Mouse (Mus musculus): ENCODE data around the gene Hivep2. TPM values are rescaled to one million over a fixed set of nuclear protein-coding genes. Genes with fewer than 3 reads are reported as not detected.

The Hivep2 gene
- polyA plus RNA-seq, 1 experiment = 6.3 TPM

DNA sequence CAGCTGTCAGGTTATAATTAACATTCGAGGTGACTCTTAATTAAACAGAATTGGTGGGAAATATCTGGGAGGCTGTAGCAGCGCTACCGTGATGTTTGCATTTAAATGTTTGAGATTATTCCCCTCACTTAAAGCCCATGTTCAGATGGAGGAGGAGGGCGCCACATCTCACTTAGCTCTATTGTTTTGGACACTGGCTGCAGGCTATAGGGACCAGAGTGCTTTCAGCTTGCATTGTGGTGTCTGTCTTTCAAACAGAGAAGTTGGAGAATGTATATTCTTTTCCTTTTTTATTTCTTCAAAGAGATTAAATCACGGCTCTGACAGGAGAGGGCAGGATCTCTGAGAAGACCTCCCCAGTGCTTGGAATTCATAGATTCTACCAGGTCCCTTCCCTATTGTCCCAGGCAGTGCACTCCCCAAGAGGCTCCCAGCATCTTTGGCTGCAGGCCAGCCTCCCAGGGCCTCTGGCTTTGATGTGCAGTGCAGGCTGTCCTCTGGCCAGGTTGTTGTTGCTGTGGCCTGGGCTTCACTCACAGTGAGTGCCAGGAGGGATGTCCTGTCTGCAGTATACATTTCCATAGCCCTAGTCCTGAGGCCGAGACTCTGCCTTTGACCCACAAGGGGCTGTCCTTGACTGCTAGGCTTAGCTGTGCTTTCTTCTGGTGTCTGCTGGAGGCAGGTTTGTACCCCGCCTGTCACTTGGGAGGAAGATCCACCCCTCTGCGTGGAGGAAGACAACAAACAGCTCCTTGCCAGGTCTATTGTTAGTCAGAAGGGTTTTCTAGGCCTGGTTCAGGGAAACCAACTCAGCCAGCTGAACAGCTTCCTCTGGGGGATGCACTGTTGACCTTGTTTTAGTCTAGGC lies 90.9 kb downstream of the Hivep2 start:
- no peak overlapping the region for H3K27ac ChIP-seq (ENCODE audit: control insufficient read depth, insufficient read depth, low read depth, low read length, poor library complexity)

DNA sequence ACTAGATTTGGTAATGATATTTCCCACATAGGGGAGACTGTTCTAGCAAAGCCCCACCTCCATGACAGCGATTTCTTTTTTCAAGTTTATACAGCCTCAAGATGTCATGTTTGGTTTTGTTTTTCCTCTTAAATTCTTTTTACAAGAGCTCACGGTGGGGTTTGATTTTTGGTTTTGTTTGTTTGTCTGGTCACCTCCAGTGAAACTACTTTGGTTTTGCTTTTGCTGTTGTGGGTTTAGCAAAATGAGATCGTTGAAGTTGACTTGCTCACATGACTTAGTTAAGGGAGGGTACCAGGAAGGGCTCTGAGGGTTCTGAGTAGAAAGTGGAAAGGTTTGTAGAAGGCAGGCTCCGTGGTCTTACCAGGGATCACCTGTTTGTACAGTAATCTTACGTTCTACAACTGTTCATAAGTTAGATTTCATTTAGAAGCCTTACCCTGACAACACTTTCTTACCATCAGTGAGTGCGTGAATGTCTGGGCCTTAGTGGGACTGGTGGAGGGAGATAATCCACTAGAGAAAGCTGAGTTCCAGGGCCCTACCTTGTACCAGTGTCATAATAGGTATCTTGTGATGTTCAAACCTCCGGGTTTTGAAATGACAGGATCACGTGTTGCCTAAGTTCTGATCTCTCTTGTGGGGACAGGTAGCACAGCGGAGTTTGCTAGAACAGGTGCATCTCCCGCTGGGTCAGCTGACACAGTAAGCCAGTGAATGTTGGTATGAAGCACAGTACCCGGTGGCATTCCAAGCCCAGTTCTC lies 92.1 kb downstream of the Hivep2 start:
- H3K27ac ChIP-seq (ENCODE audit: control insufficient read depth, insufficient read depth, low read depth, low read length, poor library complexity) = no peak overlapping the region
- H3K4me1 ChIP-seq (ENCODE audit: control insufficient read depth, insufficient read depth, low read length) = peaks cover 3% of the 10 kb centered on the region
- WGBS = 67% methylated on average over 11 of the region's 11 CpGs
- H3K4me3 ChIP-seq (replicated peaks; ENCODE audit: control insufficient read depth, low read depth, low read length) = no peak overlapping the region
- no peak for TF ChIP-seq CTCF (IDR thresholded peaks at IDR 0.05; ENCODE audit: control insufficient read depth, insufficient read depth, low read length)
- no peak for TF ChIP-seq POLR2A (IDR thresholded peaks at IDR 0.05; ENCODE audit: borderline replicate concordance, control insufficient read depth, low read depth, low read length)

More for the DNA sequence above, 90.9 kb downstream of the Hivep2 start:
- Histone ChIP-seq H3K4me3 (replicated peaks; ENCODE audit: control insufficient read depth, low read depth, low read length) (no peak overlapping the region), H3K4me1 (ENCODE audit: control insufficient read depth, insufficient read depth, low read length) (peaks cover 2% of the 10 kb centered on the region)
- 73% methylated on average over 8 of the region's 8 CpGs for WGBS
- TF ChIP-seq CTCF (IDR thresholded peaks at IDR 0.05; ENCODE audit: control insufficient read depth, insufficient read depth, low read length) (no peak), POLR2A (IDR thresholded peaks at IDR 0.05; ENCODE audit: borderline replicate concordance, control insufficient read depth, low read depth, low read length) (no peak)

DNA sequence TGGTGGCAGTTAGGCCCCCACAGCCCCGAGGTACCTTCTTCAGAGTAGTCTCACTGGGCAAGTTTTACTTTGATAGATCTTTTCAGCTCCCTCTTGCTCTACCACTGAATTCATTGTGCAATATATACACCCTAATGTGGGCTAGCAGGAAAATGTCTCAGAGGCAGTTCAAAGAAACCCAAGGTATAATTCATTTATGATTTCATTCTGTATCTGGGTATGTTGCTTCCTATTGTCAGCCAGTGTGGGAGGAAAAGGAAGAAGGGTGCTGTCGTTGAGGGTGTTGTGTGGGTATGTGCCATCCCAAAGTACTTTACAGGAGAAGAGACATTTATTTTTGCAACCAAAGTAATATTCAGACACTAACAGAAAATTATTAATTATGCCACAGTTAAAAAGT lies 92.9 kb downstream of the Hivep2 start:
- 41% methylated on average over 2 of the region's 2 CpGs for WGBS
- H3K4me3 ChIP-seq (replicated peaks; ENCODE audit: control insufficient read depth, low read depth, low read length) = no peak overlapping the region
- H3K4me1 ChIP-seq (ENCODE audit: control insufficient read depth, insufficient read depth, low read length) = peaks cover 3% of the 10 kb centered on the region
- H3K27ac ChIP-seq (ENCODE audit: control insufficient read depth, insufficient read depth, low read depth, low read length, poor library complexity) = no peak overlapping the region
- TF ChIP-seq POLR2A (IDR thresholded peaks at IDR 0.05; ENCODE audit: borderline replicate concordance, control insufficient read depth, low read depth, low read length) = no peak
- no peak for TF ChIP-seq CTCF (IDR thresholded peaks at IDR 0.05; ENCODE audit: control insufficient read depth, insufficient read depth, low read length)

DNA sequence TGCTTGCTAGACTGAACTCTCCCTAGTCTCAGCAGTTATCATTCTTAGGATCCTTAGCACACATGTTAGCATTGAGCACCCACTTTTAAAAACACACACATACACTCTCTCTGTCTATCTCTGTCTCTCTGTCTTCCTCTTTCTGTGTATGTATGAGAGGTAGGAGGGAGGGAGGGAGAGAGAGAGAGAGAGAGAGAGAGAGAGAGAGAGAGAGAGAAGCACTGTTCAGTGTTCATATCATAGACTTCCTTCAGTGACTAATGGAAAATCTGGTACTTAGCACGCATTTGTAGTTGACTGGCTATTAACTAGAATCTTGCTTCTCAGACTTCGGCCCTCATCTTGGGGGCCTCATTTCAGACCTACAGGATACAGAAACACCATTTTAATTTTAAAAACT lies 93.7 kb downstream of the Hivep2 start:
- peaks cover 3% of the 10 kb centered on the region for H3K4me1 ChIP-seq (ENCODE audit: control insufficient read depth, insufficient read depth, low read length)
- no peak overlapping the region for H3K27ac ChIP-seq (ENCODE audit: control insufficient read depth, insufficient read depth, low read depth, low read length, poor library complexity)
- WGBS = 68% methylated on average over 2 of the region's 2 CpGs
- TF ChIP-seq POLR2A (IDR thresholded peaks at IDR 0.05; ENCODE audit: borderline replicate concordance, control insufficient read depth, low read depth, low read length) (no peak), CTCF (IDR thresholded peaks at IDR 0.05; ENCODE audit: control insufficient read depth, insufficient read depth, low read length) (no peak)
- no peak overlapping the region for H3K4me3 ChIP-seq (replicated peaks; ENCODE audit: control insufficient read depth, low read depth, low read length)

DNA sequence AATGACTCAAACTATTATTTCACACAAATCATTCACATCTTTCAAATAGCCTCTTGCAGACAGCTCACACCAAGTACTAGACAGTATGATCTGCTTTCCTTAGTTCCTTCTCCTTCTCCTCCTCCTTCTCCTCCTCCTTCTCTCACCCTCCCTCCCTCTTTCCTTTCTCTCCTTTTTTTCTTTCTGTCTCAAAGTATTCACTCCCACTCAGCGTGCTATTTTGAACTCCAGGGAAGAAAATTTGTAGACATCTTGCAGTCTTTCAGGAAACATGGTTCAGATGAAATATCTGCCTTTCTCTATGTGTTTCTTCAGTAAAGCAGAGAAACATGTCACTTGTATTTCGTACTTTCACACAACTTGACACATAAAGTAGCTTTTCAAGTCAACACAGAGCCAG lies 94.4 kb downstream of the Hivep2 start:
- Histone ChIP-seq H3K4me1 (ENCODE audit: control insufficient read depth, insufficient read depth, low read length) (peaks cover 3% of the 10 kb centered on the region), H3K4me3 (replicated peaks; ENCODE audit: control insufficient read depth, low read depth, low read length) (no peak overlapping the region), H3K27ac (ENCODE audit: control insufficient read depth, insufficient read depth, low read depth, low read length, poor library complexity) (no peak overlapping the region)
- whole genome bisulfite sequencing = 82% methylated on average over 2 of the region's 2 CpGs
- TF ChIP-seq CTCF (IDR thresholded peaks at IDR 0.05; ENCODE audit: control insufficient read depth, insufficient read depth, low read length) (no peak), POLR2A (IDR thresholded peaks at IDR 0.05; ENCODE audit: borderline replicate concordance, control insufficient read depth, low read depth, low read length) (no peak)

DNA sequence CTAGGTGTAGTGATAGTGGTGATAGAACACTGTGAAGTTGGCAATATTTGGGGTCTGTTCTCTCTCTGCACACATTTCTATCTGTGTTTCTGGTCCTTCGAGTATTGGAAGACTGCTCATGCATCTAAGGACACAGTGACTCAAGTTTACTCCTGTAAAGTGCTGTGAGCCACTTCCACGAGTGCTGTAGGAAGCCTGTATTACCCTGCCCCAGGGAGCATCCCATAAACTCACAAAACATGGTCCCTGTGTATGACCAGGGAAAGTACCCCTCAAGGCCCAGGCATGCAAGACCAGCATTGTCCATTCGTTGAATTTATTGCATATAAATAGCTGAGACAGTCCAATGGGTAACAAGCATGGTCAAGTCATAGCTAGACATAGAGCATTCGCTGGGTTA lies 97.4 kb downstream of the Hivep2 start:
- 74% methylated on average over 4 of the region's 4 CpGs for WGBS
- no peak overlapping the region for H3K27ac ChIP-seq (ENCODE audit: control insufficient read depth, insufficient read depth, low read depth, low read length, poor library complexity)
- TF ChIP-seq POLR2A (IDR thresholded peaks at IDR 0.05; ENCODE audit: borderline replicate concordance, control insufficient read depth, low read depth, low read length) = no peak
- no peak for TF ChIP-seq CTCF (IDR thresholded peaks at IDR 0.05; ENCODE audit: control insufficient read depth, insufficient read depth, low read length)
- H3K4me3 ChIP-seq (replicated peaks; ENCODE audit: control insufficient read depth, low read depth, low read length) = no peak overlapping the region
- peaks cover 2% of the 10 kb centered on the region; the same call in 1 of the 2 replicates for H3K4me1 ChIP-seq (ENCODE audit: control insufficient read depth, insufficient read depth, low read length)

DNA sequence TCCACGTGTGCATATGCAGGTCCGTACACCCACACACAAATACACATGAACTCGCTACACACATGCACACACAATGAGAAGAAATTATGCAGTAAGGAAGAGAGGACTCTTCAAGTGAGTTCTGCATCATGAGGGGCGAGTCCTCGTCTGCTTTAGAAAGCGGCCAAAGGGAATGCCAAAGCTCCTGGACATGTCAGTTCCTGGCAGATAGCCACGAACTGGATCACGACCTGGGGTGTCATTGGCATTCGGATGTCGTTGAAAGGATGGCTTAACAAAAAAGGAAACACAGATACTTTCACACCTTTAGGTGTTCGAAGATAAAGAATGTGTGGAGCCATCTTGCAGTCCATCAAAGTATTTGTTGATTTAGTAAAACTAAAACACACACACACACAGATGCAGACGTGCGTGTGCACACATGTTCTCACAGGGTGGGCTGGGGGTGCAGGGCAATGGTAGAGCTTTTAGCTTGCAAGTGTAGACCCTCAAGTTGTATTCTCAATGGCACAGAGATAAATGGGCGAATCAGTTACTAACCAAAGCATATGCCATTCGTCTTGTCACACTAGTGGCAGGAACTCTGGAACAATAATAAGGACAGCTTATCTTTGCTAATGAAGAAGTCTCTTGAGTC lies 99.0 kb downstream of the Hivep2 start:
- TF ChIP-seq CTCF (IDR thresholded peaks at IDR 0.05; ENCODE audit: control insufficient read depth, insufficient read depth, low read length) (no peak), POLR2A (IDR thresholded peaks at IDR 0.05; ENCODE audit: borderline replicate concordance, control insufficient read depth, low read depth, low read length) (no peak)
- H3K27ac ChIP-seq (ENCODE audit: control insufficient read depth, insufficient read depth, low read depth, low read length, poor library complexity) = no peak overlapping the region
- no peak overlapping the region for H3K4me3 ChIP-seq (replicated peaks; ENCODE audit: control insufficient read depth, low read depth, low read length)
- peaks cover 2% of the 10 kb centered on the region; the same call in 1 of the 2 replicates for H3K4me1 ChIP-seq (ENCODE audit: control insufficient read depth, insufficient read depth, low read length)
- WGBS = 82% methylated on average over 15 of the region's 15 CpGs

DNA sequence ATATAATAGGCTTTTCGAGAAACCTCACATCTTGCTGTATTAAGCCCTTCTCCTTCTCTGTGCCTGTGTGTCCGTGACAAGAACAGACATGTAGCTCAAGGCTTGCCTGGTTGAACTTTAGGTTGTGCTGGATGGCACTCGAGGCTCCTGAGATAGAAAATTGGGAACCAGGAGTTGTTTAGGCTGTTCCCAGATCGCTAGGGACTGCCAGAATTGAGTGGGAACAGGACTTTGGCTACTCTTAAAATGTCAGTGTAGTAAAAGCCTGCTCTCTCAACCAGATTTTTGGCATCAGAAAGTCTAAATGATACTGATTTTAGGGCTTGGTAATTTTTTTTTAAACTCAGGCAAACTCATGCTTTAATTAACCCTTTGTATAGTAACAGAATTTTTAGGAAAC lies 101.9 kb downstream of the Hivep2 start:
- Histone ChIP-seq H3K4me1 (ENCODE audit: control insufficient read depth, insufficient read depth, low read length) (no peaks in the 10 kb centered on the region), H3K4me3 (replicated peaks; ENCODE audit: control insufficient read depth, low read depth, low read length) (no peak overlapping the region), H3K27ac (ENCODE audit: control insufficient read depth, insufficient read depth, low read depth, low read length, poor library complexity) (no peak overlapping the region)
- 67% methylated on average over 4 of the region's 4 CpGs for WGBS
- TF ChIP-seq POLR2A (IDR thresholded peaks at IDR 0.05; ENCODE audit: borderline replicate concordance, control insufficient read depth, low read depth, low read length) (no peak), CTCF (IDR thresholded peaks at IDR 0.05; ENCODE audit: control insufficient read depth, insufficient read depth, low read length) (no peak)
